ENCODE assay signal across 17 mouse cellular contexts in genomic region chr1:76508821-76509220, GRCm38 (mm10).
"Had no signal": no experiment of that assay in that cellular context is flagged by ENCODE, and none has a peak within 500 bp of the region (broad histone marks: within the 10 kb centered on the region; RNA-seq: fewer than 3 reads in every experiment).

No protein-coding gene starts in this region.

- H3K27me3 ChIP-seq: lung, embryonic 15.5 days; megakaryocyte, embryonic 14.5 days; midbrain, embryonic 13.5 days; midbrain, embryonic 15.5 days; neural tube, embryonic 12.5 days; stomach, embryonic 15.5 days had no signal

- ATAC-seq: lung, postnatal 0 days; midbrain, embryonic 13.5 days; midbrain, embryonic 15.5 days had no signal

- H3K4me3 ChIP-seq: lung, embryonic 15.5 days; megakaryocyte, embryonic 14.5 days; midbrain, embryonic 13.5 days; midbrain, embryonic 15.5 days; neural tube, embryonic 12.5 days; stomach, embryonic 15.5 days had no signal

- H3K4me1 ChIP-seq: lung, embryonic 15.5 days; megakaryocyte, embryonic 14.5 days; midbrain, embryonic 13.5 days; midbrain, embryonic 15.5 days; neural tube, embryonic 12.5 days; stomach, embryonic 15.5 days had no signal

- H3K9ac ChIP-seq: lung, embryonic 15.5 days; midbrain, embryonic 13.5 days; midbrain, embryonic 15.5 days; neural tube, embryonic 12.5 days; stomach, embryonic 15.5 days had no signal

- H3K27ac ChIP-seq: lung, embryonic 15.5 days; macrophage; midbrain, embryonic 13.5 days; midbrain, embryonic 15.5 days; neural tube, embryonic 12.5 days; stomach, embryonic 15.5 days; stomach, postnatal 0 days had no signal

- DNase-seq: lung, adult 2 months; lung, postnatal 14 days; lung, postnatal 36 days; right cerebral cortex, postnatal 14 days; thymus, adult 2 months; thymus, postnatal 25 days; thymus, postnatal 4 days had no signal

- H3K36me3 ChIP-seq: lung, embryonic 15.5 days; midbrain, embryonic 13.5 days; midbrain, embryonic 15.5 days; neural tube, embryonic 12.5 days; stomach, embryonic 15.5 days had no signal

- H3K9me3 ChIP-seq: lung, embryonic 15.5 days; midbrain, embryonic 13.5 days; midbrain, embryonic 15.5 days; neural tube, embryonic 12.5 days; stomach, embryonic 15.5 days had no signal

- H3K4me2 ChIP-seq: lung, embryonic 15.5 days; midbrain, embryonic 11.5 days; midbrain, embryonic 13.5 days; midbrain, embryonic 15.5 days; neural tube, embryonic 12.5 days; stomach, embryonic 15.5 days had no signal
